Mouse (Mus musculus) bone marrow macrophage, adult 2 months (primary cell): ENCODE results near the gene Znhit2.

Experiments used
- CTCF ChIP-seq: IDR thresholded peaks from 2 replicates; pipeline ENCODE4 v1.5.1; 2012; ENCODE audit warnings: low read depth, mild to moderate bottlenecking, low read length, moderate library complexity
- POLR2A ChIP-seq: IDR thresholded peaks from 2 replicates; pipeline ENCODE4 v1.6.1; 2012; ENCODE audit warnings: mild to moderate bottlenecking, low read depth, low read length, borderline replicate concordance

DNA sequence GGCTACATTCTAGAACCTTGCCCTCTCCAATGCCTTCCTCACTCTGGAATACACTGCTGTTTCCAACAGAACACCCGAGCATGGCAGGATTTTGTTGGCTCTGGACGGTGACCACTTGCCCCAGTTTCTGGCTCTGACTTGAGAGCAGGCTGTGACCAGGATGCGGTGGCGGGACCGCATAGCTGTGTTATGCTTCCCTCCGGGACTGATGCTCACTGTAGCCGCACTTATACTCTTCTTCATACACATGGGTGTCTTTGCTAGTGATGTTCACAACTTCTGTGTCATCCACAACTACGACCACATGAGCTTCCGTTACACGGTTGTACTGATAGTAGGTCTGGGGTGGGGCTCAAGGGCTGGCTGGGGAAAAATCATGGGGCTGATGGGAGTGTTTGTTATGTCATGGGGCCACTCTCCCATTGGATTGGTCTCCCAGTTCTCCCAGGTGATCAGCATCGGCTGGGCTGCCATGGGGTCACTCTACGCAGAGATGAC, 19.0 kb downstream of the Znhit2 start, which contains the start of gene Tmem262:
- TF ChIP-seq POLR2A (no peak), CTCF (no peak)
